Comparison of ENCODE assay signal across 9 mouse cellular contexts in genomic region chrX:50675356-50675755, GRCm38 (mm10).
DNase-seq lines count a peak whose midpoint lies in the region; ATAC-seq lines count a peak whose summit lies in the region.
"Had no signal": no experiment of that assay in that cellular context is flagged by ENCODE, and none has a peak within 500 bp of the region (broad histone marks: within the 10 kb centered on the region; RNA-seq: fewer than 3 reads in every experiment).

No protein-coding gene starts in this region.

- no peak overlapping the region for H3K4me2 ChIP-seq in hindbrain, embryonic 14.5 days (replicated peaks)
- H3K4me2 ChIP-seq: limb, embryonic 13.5 days had no signal

- H3K36me3 ChIP-seq in hindbrain, embryonic 14.5 days (replicated peaks; ENCODE audit: control insufficient read depth, insufficient read depth): no peaks in the 10 kb centered on the region
- H3K36me3 ChIP-seq in hindbrain, embryonic 10.5 days: no peaks in the 10 kb centered on the region
- H3K36me3 ChIP-seq: limb, embryonic 13.5 days had no signal

- no peaks in the 10 kb centered on the region for H3K9me3 ChIP-seq in hindbrain, embryonic 14.5 days (ENCODE audit: control insufficient read depth, low read length)
- no peaks in the 10 kb centered on the region for H3K9me3 ChIP-seq in hindbrain, embryonic 10.5 days
- H3K9me3 ChIP-seq: limb, embryonic 13.5 days had no signal

- H3K9ac ChIP-seq in hindbrain, embryonic 14.5 days: no peak overlapping the region
- H3K9ac ChIP-seq: limb, embryonic 13.5 days had no signal

- H3K4me3 ChIP-seq in hindbrain, embryonic 14.5 days (replicated peaks; ENCODE audit: low read length): no peak overlapping the region
- H3K4me3 ChIP-seq in hindbrain, embryonic 10.5 days: no peak overlapping the region
- H3K4me3 ChIP-seq: limb, embryonic 13.5 days had no signal

- DNase-seq in hindbrain, embryonic 14.5 days (ENCODE audit: low spot score): peak; percentile 76
- no peak for DNase-seq in hindbrain, embryonic 10.5 days (ENCODE audit: low spot score)
- DNase-seq in 416B (ENCODE audit: low read depth): peak; percentile 84
- DNase-seq in MEL-GATA-1-ER (ENCODE audit: extremely low read depth, low read depth): peak; percentile 36
- DNase-seq in forelimb bud, embryonic 11.5 days (ENCODE audit: low read depth, low spot score): peak; percentile 37
- no peak for DNase-seq in right cerebral cortex, adult 18-20 months
- no peak for DNase-seq in layer of hippocampus, postnatal 10 days (ENCODE audit: low spot score in 2 of 2)
- DNase-seq in ovary, postnatal 14 days (ENCODE audit: low spot score): no peak

- no peak overlapping the region for H3K27ac ChIP-seq in hindbrain, embryonic 14.5 days
- no peak overlapping the region for H3K27ac ChIP-seq in hindbrain, embryonic 10.5 days
- H3K27ac ChIP-seq: limb, embryonic 13.5 days had no signal

- no peaks in the 10 kb centered on the region for H3K4me1 ChIP-seq in hindbrain, embryonic 14.5 days (replicated peaks; ENCODE audit: control insufficient read depth, insufficient read depth, low read length)
- H3K4me1 ChIP-seq in hindbrain, embryonic 10.5 days (replicated peaks): no peaks in the 10 kb centered on the region
- H3K4me1 ChIP-seq: limb, embryonic 13.5 days had no signal

- no peaks in the 10 kb centered on the region for H3K27me3 ChIP-seq in hindbrain, embryonic 14.5 days (ENCODE audit: control insufficient read depth, insufficient read depth, low read length)
- H3K27me3 ChIP-seq in hindbrain, embryonic 10.5 days (ENCODE audit: insufficient read depth, poor library complexity, severe bottlenecking): 0 out of 2 replicates have a peak, but pooled peaks cover 5% of the 10 kb centered on the region

- 29% methylated on average over 6 of the region's 6 CpGs for WGBS in hindbrain, embryonic 14.5 days
- 35% methylated on average over 6 of the region's 6 CpGs for WGBS in hindbrain, embryonic 10.5 days

- ATAC-seq in hindbrain, embryonic 14.5 days (ENCODE audit: low FRiP score): no peak

Comparison
In these comparisons a context has a peak if more than half of its experiments do, and no peak if none do; other contexts are left out.
1. DNase-seq: peak in hindbrain, embryonic 14.5 days (single experiment), 416B (single experiment), MEL-GATA-1-ER (single experiment) and forelimb bud, embryonic 11.5 days (single experiment); none in hindbrain, embryonic 10.5 days (single experiment), right cerebral cortex, adult 18-20 months (single experiment), layer of hippocampus, postnatal 10 days (0 of 2) and ovary, postnatal 14 days (single experiment).